Mouse (Mus musculus) midbrain, postnatal 0 days (tissue): ENCODE measurements around the gene Rgs9. TPM values are rescaled to one million over a fixed set of nuclear protein-coding genes. Genes with fewer than 3 reads are reported as not detected.

Experiments
- ATAC-seq: fragments of 200-750 bp; cut with Nextera tagmentation; 2 replicates; pipeline ENCODE4 v1.8.0; 2017; ENCODE audit warnings: moderate number of reproducible peaks, mild to moderate bottlenecking, moderate TSS enrichment, moderate library complexity; ENCODE audit not compliant: low FRiP score
- DNase-seq: peaks from one replicate; pipeline ENCODE4 v3.0.0-alpha.2; 2015; ENCODE audit warnings: low spot score
- H3K27ac ChIP-seq: fragments of 300-500 bp; sonication (generic); 2 replicates; pipeline ENCODE4 v1.5.1; 2014; ENCODE audit warnings: low read depth, mild to moderate bottlenecking, low read length, mixed read lengths
- H3K27me3 ChIP-seq: fragments of 300-500 bp; sonication (generic); 2 replicates; pipeline ENCODE4 v1.6.1; 2014; ENCODE audit warnings: low read length, control low read depth, mixed read lengths; ENCODE audit not compliant: insufficient read depth
- H3K36me3 ChIP-seq: fragments of 300-500 bp; sonication (generic); 2 replicates; pipeline ENCODE4 v1.6.1; 2014; ENCODE audit warnings: low read length, control low read depth, mixed read lengths; ENCODE audit not compliant: insufficient read depth
- H3K4me1 ChIP-seq: fragments of 300-500 bp; sonication (generic); 2 replicates; pipeline ENCODE4 v1.6.1; 2014; ENCODE audit warnings: mild to moderate bottlenecking, control low read depth, antibody characterized with exemption, low read length, mixed read lengths; ENCODE audit not compliant: insufficient read depth
- H3K4me2 ChIP-seq: fragments of 300-500 bp; sonication (generic); 2 replicates; pipeline ENCODE4 v1.6.1; 2014; ENCODE audit warnings: low read depth, mild to moderate bottlenecking, low read length, mixed read lengths; ENCODE audit not compliant: poor library complexity, severe bottlenecking
- H3K4me3 ChIP-seq: fragments of 300-500 bp; sonication (generic); 2 replicates; pipeline ENCODE4 v1.5.1; 2014; ENCODE audit warnings: low read depth, mild to moderate bottlenecking, low read length, moderate library complexity
- H3K9ac ChIP-seq: fragments of 300-500 bp; sonication (generic); replicated peaks from 2 replicates; pipeline ENCODE4 v1.6.1; 2014; ENCODE audit warnings: mild to moderate bottlenecking, low read length, moderate library complexity, mixed read lengths; ENCODE audit not compliant: poor library complexity, severe bottlenecking
- H3K9me3 ChIP-seq: fragments of 300-500 bp; sonication (generic); 2 replicates; pipeline ENCODE4 v1.6.1; 2016; ENCODE audit warnings: low read length, control low read depth
- CTCF ChIP-seq: IDR thresholded peaks from 2 replicates; pipeline ENCODE4 v1.5.1; 2016; ENCODE audit warnings: antibody characterized with exemption, mild to moderate bottlenecking
- WGBS: fragments of 180-500 bp; shearing (Covaris S2); extraction: QIAGEN DNeasy Blood & Tissue Kit; methylation state at CpG from one replicate; pipeline ENCODE4 v1.1.7; 2014; 5-methylcytosine and 5-hydroxymethylcytosine counted together
- polyA plus RNA-seq: library from polyadenylated mRNA; unstranded; fragments of >200 nt; fragmentation: Nextera tagmentation; extraction: Ambion mirVana; gene quantifications from 2 replicates; pipeline ENCODE4 v1.2.1, GENCODE M21; 2015
- total RNA-seq: library from RNA; depleted of rRNA; stranded (reverse); fragments of >200 nt; gene quantifications from 2 replicates; pipeline ENCODE4 v1.2.3, GENCODE M21; 2014

Rgs9 gene
- total and polyA plus RNA-seq, 2 experiments from 2014 or later: 23.3 to 33.8 TPM

DNA sequence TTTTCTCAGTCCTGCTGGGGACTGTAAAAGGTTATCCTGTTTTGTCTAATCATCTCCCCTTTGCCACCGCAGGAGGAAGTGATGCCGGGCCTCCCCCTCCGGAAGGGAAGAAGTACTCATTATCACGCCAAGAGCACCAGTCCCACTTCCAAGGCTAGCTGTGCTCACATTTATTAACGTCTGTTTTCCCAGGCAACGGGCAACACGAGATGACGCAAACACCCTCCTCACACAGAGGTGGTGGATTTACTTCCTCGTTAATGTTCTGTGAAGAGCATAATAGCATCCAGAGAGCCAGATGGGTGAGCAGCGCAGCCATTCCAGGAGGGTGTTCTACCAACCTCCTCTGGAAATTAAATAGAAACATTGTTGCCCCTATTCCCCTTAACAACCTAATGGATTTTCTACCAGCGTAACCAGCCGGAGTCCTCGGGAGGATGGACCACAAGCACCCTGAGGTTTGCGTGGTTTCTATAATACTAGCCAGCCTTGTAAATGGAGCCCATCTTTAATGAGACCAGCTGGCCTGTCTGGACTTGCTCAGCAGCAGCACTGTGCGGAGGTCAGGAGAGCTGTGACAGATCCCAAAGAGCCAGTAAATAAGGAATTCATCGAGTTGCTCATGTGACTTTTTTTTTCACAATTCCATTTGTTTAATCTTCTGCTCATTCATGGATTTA is 28.1 kb downstream of the Rgs9 start:
- Histone ChIP-seq H3K4me3 (no peak overlapping the region), H3K27ac (no peak overlapping the region), H3K4me2 (no peak overlapping the region), H3K9ac (no peak overlapping the region), H3K9me3 (no peaks in the 10 kb centered on the region), H3K27me3 (no peaks in the 10 kb centered on the region), H3K4me1 (no peaks in the 10 kb centered on the region; the same call in 1 of the 2 replicates), H3K36me3 (0 out of 2 replicates have a peak, but pooled peaks cover 15% of the 10 kb centered on the region)
- WGBS: 61% methylated on average over 16 of the region's 16 CpGs
- ATAC-seq (no peak), DNase-seq (peak; percentile 47)
- TF ChIP-seq CTCF: no peak

DNA sequence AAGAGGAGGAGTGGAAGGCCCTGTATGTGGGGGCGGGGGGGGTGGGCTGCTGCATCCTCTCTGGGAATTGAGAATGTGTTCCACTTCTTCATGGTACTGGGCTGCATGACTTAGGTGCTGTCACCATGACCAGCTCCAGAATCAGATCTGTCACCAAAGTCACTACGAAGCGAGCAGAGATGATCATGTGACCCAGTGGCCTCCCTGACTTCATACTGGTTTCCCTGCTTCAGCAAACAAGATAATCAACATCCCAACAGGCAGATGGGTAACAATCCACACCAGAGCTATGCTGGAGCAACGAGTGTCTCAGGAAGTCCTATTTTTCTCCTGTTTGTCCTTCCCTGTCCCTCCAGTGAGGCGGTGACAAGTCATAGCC is 28.7 kb downstream of the Rgs9 start:
- DNase-seq (no peak), ATAC-seq (no peak)
- H3K27me3 ChIP-seq: no peaks in the 10 kb centered on the region
- no peak overlapping the region for H3K4me3 ChIP-seq
- WGBS: 79% methylated on average over 5 of the region's 5 CpGs
- TF ChIP-seq CTCF: no peak
- H3K4me2 ChIP-seq: no peak overlapping the region
- no peak overlapping the region for H3K27ac ChIP-seq
- no peak overlapping the region for H3K9ac ChIP-seq
- H3K4me1 ChIP-seq: no peaks in the 10 kb centered on the region; the same call in 1 of the 2 replicates
- H3K36me3 ChIP-seq: 0 out of 2 replicates have a peak, but pooled peaks cover 12% of the 10 kb centered on the region
- no peaks in the 10 kb centered on the region for H3K9me3 ChIP-seq

DNA sequence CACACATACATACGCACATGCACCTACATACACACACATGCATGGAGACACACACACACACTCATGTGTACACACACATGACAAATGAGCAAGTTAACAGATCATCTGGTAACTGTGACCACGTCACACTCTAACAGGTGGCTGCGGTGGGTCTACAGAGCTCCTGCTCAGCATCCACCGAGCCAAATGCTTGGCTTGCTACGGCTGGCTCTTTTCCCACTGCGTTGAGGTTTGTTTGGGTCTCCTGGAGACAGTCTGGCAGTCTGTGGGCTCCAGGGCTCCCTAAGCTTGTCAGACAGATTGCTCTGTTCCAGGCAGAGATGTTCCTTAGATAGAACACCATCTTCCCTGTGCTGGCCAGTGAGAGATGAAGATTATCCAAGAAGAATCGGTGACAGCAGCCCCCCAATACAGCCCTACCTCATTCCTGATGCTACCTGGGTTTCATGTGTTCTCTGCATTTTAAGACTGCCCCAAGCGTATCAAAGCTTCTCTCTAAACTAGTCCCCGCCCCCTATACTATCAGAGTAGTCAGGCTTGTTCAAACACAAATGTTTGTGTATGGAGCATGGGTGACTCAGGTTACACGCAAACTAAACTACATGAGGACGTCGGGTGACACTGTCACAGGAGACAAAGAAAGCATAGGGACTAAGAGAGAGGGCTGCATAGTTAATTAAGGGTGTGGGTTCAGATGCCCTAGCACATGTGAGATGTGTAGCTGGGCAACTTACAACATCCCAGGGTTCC is 31.6 kb downstream of the Rgs9 start:
- Histone ChIP-seq H3K4me1 (no peaks in the 10 kb centered on the region; the same call in 1 of the 2 replicates), H3K36me3 (0 out of 2 replicates have a peak, but pooled peaks cover 12% of the 10 kb centered on the region), H3K9me3 (no peaks in the 10 kb centered on the region), H3K27me3 (no peaks in the 10 kb centered on the region), H3K4me3 (no peak overlapping the region), H3K4me2 (no peak overlapping the region), H3K27ac (no peak overlapping the region), H3K9ac (no peak overlapping the region)
- no peak for ATAC-seq
- peak; percentile 48 for DNase-seq
- 84% methylated on average over 12 of the region's 12 CpGs for WGBS
- no peak for TF ChIP-seq CTCF

DNA sequence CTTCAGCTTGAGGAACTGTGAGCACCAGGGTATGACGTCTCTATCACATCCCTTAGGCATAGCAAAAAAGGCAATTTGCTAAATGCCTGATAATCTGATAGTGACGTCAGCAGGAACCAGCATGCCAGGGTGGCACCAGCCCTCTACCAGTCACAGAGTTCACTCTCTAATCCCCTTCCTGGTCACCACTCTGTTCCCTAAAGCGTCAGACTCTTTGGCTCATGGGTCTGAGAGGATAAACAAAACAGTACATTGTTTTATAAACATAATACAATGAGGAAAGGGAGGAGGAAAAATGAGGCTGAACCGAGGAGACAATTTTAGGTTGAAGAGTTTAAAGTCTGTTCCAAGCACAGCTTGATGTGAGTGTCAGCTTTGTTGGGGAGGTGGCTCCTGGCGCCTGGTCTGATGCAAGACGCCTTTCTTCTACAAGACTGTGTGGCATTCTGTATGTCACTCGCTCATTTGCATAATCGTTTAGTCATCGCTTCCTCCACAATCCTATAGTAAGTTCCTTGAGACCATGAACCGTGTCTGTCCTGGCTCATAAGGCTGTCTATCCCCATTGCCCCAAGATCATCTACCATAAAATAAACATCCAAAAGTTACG is 33.7 kb downstream of the Rgs9 start:
- no peak overlapping the region for H3K27ac ChIP-seq
- ATAC-seq: no peak
- no peak for TF ChIP-seq CTCF
- no peak for DNase-seq
- H3K36me3 ChIP-seq: 0 out of 2 replicates have a peak, but pooled peaks cover 12% of the 10 kb centered on the region
- no peak overlapping the region for H3K9ac ChIP-seq
- H3K4me1 ChIP-seq: no peaks in the 10 kb centered on the region
- no peak overlapping the region for H3K4me2 ChIP-seq
- no peak overlapping the region for H3K4me3 ChIP-seq
- H3K9me3 ChIP-seq: no peaks in the 10 kb centered on the region
- 56% methylated on average over 11 of the region's 11 CpGs for WGBS
- H3K27me3 ChIP-seq: no peaks in the 10 kb centered on the region

DNA sequence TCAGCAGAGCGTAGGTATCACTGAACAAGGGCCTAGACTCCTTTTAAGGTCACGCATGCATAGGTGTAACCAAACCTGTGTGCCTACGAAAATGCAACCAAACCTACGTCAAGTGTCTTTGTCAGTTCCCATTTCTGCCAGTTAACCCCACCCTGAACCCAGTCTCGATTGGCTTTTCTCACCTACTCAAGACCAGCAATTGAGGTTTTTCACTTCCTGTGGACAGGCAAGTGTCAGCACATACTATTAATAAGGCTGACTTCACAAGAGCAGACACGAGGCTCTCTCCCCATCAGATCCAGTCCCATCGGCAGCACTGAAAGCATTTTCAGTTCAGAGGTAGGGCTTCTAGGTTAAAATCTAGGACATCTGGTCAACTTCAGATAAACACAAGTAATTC is 37.4 kb downstream of the Rgs9 start:
- no peak overlapping the region for H3K9ac ChIP-seq
- H3K36me3 ChIP-seq: no peaks in the 10 kb centered on the region
- no peaks in the 10 kb centered on the region for H3K9me3 ChIP-seq
- no peak for TF ChIP-seq CTCF
- DNase-seq (no peak), ATAC-seq (no peak)
- H3K4me2 ChIP-seq: no peak overlapping the region
- no peaks in the 10 kb centered on the region for H3K27me3 ChIP-seq
- WGBS: 94% methylated on average over 7 of the region's 7 CpGs
- no peak overlapping the region for H3K27ac ChIP-seq
- H3K4me3 ChIP-seq: no peak overlapping the region
- no peaks in the 10 kb centered on the region for H3K4me1 ChIP-seq
